Mouse (Mus musculus): Measurements from ENCODE around the gene Eif3d.

The Eif3d gene

GRCm38 (mm10) chr15:77920511-77921462 lies 49.8 kb downstream of the Eif3d start:
- DNase-seq (ENCODE audit: low read depth, low spot score) = no peak

- no peak for DNase-seq (ENCODE audit: low read depth, low spot score)
Measured at GRCm38 (mm10) chr15:77919441-77919840, 51.2 kb downstream of the Eif3d start.

GRCm38 (mm10) chr15:77916851-77917544 lies 53.6 kb downstream of the Eif3d start:
- DNase-seq (ENCODE audit: low read depth, low spot score) = peak; percentile 64

GRCm38 (mm10) chr15:77915287-77915686 lies 55.3 kb downstream of the Eif3d start:
- no peak for DNase-seq (ENCODE audit: low read depth, low spot score)

- DNase-seq (ENCODE audit: low read depth, low spot score) = no peak
Measured at GRCm38 (mm10) chr15:77914507-77914906, 56.1 kb downstream of the Eif3d start.

GRCm38 (mm10) chr15:77913054-77913453 lies 57.6 kb downstream of the Eif3d start:
- DNase-seq (ENCODE audit: low read depth, low spot score) = no peak

GRCm38 (mm10) chr15:77912585-77912984 lies 58.0 kb downstream of the Eif3d start:
- no peak for DNase-seq (ENCODE audit: low read depth, low spot score)

GRCm38 (mm10) chr15:77912048-77912447 lies 58.6 kb downstream of the Eif3d start:
- DNase-seq (ENCODE audit: low read depth, low spot score) = no peak

- no peak for DNase-seq (ENCODE audit: low read depth, low spot score)
Measured at GRCm38 (mm10) chr15:77911065-77911464, 59.5 kb downstream of the Eif3d start.
